Mouse (Mus musculus): ENCODE results near the gene Chga.

DNA sequence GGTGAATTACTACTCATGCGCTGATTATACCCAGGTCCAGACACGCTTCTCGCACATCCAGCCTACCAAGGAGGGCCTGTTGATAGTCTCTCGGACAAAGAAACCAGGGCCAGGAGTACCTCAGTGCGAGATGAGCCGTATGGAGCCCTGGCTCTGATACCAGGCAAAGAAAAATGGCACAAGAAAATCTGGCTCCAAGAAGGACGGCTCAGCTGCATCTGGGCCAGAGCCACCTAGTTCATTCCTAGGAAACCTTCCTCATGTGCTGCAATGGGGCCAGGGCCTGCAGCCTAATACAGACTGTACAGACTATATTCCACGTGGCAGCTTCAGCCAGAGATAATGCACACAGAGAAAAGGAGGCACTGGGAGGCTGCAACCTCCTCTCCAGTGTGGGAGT, 56.2 kb downstream of the Chga start:
- no peak for TF ChIP-seq POLR2A (IDR thresholded peaks at IDR 0.05; ENCODE audit: control insufficient read depth, low read depth, low read length)
- no peak for TF ChIP-seq CTCF (IDR thresholded peaks at IDR 0.05; ENCODE audit: control insufficient read depth, insufficient read depth, insufficient replicate concordance, low read depth, low read length)
